Mouse (Mus musculus) liver, embryonic 14.5 days (tissue): Measurements from ENCODE around the gene Abcg1.

ENCODE experiments used
- CTCF ChIP-seq: IDR thresholded peaks from 2 replicates; pipeline ENCODE4 v1.5.1; 2016; ENCODE audit warnings: antibody characterized with exemption, low read depth, control low read depth
- EP300 ChIP-seq: IDR thresholded peaks from 2 replicates; pipeline ENCODE4 v1.6.1; 2016; ENCODE audit warnings: antibody characterized with exemption, low read depth

- TF ChIP-seq CTCF (no peak), EP300 (no peak; the same call in 1 of the 2 replicates)
Observed at GRCm38 (mm10) chr17:31085519-31085918, 28.0 kb downstream of the Abcg1 start.
